Mouse (Mus musculus) midbrain, embryonic 14.5 days (tissue): ENCODE results near the gene 2310003L06Rik. TPM values are rescaled to one million over a fixed set of nuclear protein-coding genes. Genes with fewer than 3 reads are reported as not detected.

Source experiments
- ATAC-seq: fragments of 200-750 bp; cut with Nextera tagmentation; 2 replicates; pipeline ENCODE4 v1.8.0; 2017; ENCODE audit warnings: moderate number of reproducible peaks, moderate library complexity; ENCODE audit not compliant: low FRiP score, low TSS enrichment
- DNase-seq: peaks from one replicate; pipeline ENCODE4 v3.0.0-alpha.2; 2015
- H3K27ac ChIP-seq: fragments of 300-500 bp; sonication (generic); replicated peaks from 2 replicates; pipeline ENCODE4 v1.5.1; 2014; ENCODE audit warnings: mild to moderate bottlenecking, low read depth, low read length, moderate library complexity
- H3K27me3 ChIP-seq: fragments of 300-500 bp; sonication (generic); 2 replicates; pipeline ENCODE4 v1.6.1; 2014; ENCODE audit warnings: low read length, control low read depth, mixed read lengths; ENCODE audit not compliant: control insufficient read depth, insufficient read depth
- H3K36me3 ChIP-seq: fragments of 300-500 bp; sonication (generic); 2 replicates; pipeline ENCODE4 v1.6.1; 2014; ENCODE audit warnings: low read length, control low read depth; ENCODE audit not compliant: control insufficient read depth, insufficient read depth
- H3K4me1 ChIP-seq: fragments of 300-500 bp; sonication (generic); 2 replicates; pipeline ENCODE4 v1.6.1; 2014; ENCODE audit warnings: mild to moderate bottlenecking, antibody characterized with exemption, low read length, control low read depth; ENCODE audit not compliant: control insufficient read depth, insufficient read depth
- H3K4me2 ChIP-seq: fragments of 300-500 bp; sonication (generic); 2 replicates; pipeline ENCODE4 v1.6.1; 2014; ENCODE audit warnings: mild to moderate bottlenecking, low read length, moderate library complexity
- H3K4me3 ChIP-seq: fragments of 300-500 bp; sonication (generic); replicated peaks from 2 replicates; pipeline ENCODE4 v1.5.1; 2014; ENCODE audit warnings: low read depth, low read length
- H3K9ac ChIP-seq: fragments of 300-500 bp; sonication (generic); replicated peaks from 2 replicates; pipeline ENCODE4 v1.6.1; 2014; ENCODE audit warnings: mild to moderate bottlenecking, low read length, moderate library complexity
- H3K9me3 ChIP-seq: fragments of 300-500 bp; sonication (generic); 2 replicates; pipeline ENCODE4 v1.6.1; 2016; ENCODE audit warnings: low read length, control low read depth, mixed read lengths; ENCODE audit not compliant: control insufficient read depth
- WGBS: fragments of 180-500 bp; shearing (Covaris S2); extraction: QIAGEN DNeasy Blood & Tissue Kit; methylation state at CpG from one replicate; pipeline ENCODE4 v1.1.7; 2014; 5-methylcytosine and 5-hydroxymethylcytosine counted together
- polyA plus RNA-seq: library from polyadenylated mRNA; unstranded; fragments of >200 nt; fragmentation: Nextera tagmentation; extraction: Ambion mirVana; gene quantifications from 2 replicates; pipeline ENCODE4 v1.2.1, GENCODE M21; 2014

The 2310003L06Rik gene
- not detected in 2 replicates for polyA plus RNA-seq

DNA sequence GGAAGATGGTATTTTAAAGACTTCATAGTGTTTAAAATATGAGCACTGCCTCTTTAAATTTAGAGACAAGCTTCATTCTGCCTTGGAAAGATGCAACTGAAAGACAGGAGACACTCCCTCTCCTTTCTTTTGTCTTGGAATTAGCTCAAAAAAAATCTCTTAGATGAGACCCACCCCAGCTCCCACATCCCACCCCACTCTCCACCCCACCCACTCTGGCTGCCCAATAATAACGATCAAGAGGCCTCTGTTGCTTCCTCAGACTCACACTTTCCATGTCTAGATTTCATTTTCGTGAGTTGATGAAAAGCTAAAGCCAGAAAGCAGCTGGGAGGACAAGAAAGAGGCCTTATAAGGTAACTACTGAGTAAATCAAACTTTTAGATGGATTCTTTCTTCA is at the start of gene 2310003L06Rik, which contains the start of gene Gm28434:
Gene 2310003L06Rik (plus strand): TSS at position 259 of the 400 bp plus-strand sequence.
Gene Gm28434 (plus strand): TSS at position 317 of the 400 bp plus-strand sequence.
- WGBS: 47% methylated on average over 2 of the region's 2 CpGs
- Histone ChIP-seq H3K9me3 (0 out of 2 replicates have a peak, but pooled peaks cover 2% of the 10 kb centered on the region), H3K27ac (no peak within 1 kb of the TSS), H3K27me3 (no peaks in the 10 kb centered on the region), H3K4me3 (no peak within 1 kb of the TSS), H3K9ac (no peak within 1 kb of the TSS), H3K36me3 (no peaks in the 10 kb centered on the region), H3K4me2 (no peak within 1 kb of the TSS), H3K4me1 (no peaks in the 10 kb centered on the region)
- no peak for ATAC-seq
- DNase-seq: no peak

- Histone ChIP-seq H3K27me3 (no peaks in the 10 kb centered on the region), H3K27ac (no peak within 1 kb of the TSS), H3K4me1 (no peaks in the 10 kb centered on the region), H3K36me3 (no peaks in the 10 kb centered on the region), H3K4me3 (no peak within 1 kb of the TSS), H3K4me2 (no peak within 1 kb of the TSS), H3K9ac (no peak within 1 kb of the TSS), H3K9me3 (no peaks in the 10 kb centered on the region)
- 28% methylated on average over 5 of the region's 5 CpGs for WGBS
- DNase-seq (no peak), ATAC-seq (0 out of 2 replicates have a peak, but pooled peaks have one; percentile 6)
Observed at GRCm38 (mm10) chr5:87925372-87925771, 43.9 kb upstream of the 2310003L06Rik start, which contains the start of gene Csn3. Gene Csn3 (plus strand): TSS chr5:87925579.

GRCm38 (mm10) chr5:87931603-87932002 is 37.7 kb upstream of the 2310003L06Rik start:
- H3K36me3 ChIP-seq: no peaks in the 10 kb centered on the region
- H3K9ac ChIP-seq: no peak overlapping the region
- no peak for DNase-seq
- no peak overlapping the region for H3K27ac ChIP-seq
- no peak overlapping the region for H3K4me3 ChIP-seq
- H3K4me2 ChIP-seq: no peak overlapping the region
- 55% methylated on average over 1 of the region's 1 CpGs for WGBS
- no peaks in the 10 kb centered on the region for H3K9me3 ChIP-seq
- H3K27me3 ChIP-seq: no peaks in the 10 kb centered on the region
- no peaks in the 10 kb centered on the region for H3K4me1 ChIP-seq
- ATAC-seq: no peak

GRCm38 (mm10) chr5:87940752-87941151 is 28.5 kb upstream of the 2310003L06Rik start:
- peak; percentile 62 for DNase-seq
- Histone ChIP-seq H3K27ac (no peak overlapping the region), H3K36me3 (no peaks in the 10 kb centered on the region), H3K4me2 (no peak overlapping the region), H3K27me3 (no peaks in the 10 kb centered on the region), H3K9me3 (no peaks in the 10 kb centered on the region), H3K4me1 (no peaks in the 10 kb centered on the region), H3K4me3 (no peak overlapping the region), H3K9ac (no peak overlapping the region)
- ATAC-seq: no peak
- WGBS: 46% methylated on average over 3 of the region's 3 CpGs

GRCm38 (mm10) chr5:87942515-87942914 is 26.7 kb upstream of the 2310003L06Rik start:
- Histone ChIP-seq H3K9me3 (no peaks in the 10 kb centered on the region), H3K27me3 (no peaks in the 10 kb centered on the region), H3K36me3 (no peaks in the 10 kb centered on the region), H3K27ac (no peak overlapping the region), H3K9ac (no peak overlapping the region), H3K4me1 (no peaks in the 10 kb centered on the region), H3K4me2 (no peak overlapping the region), H3K4me3 (no peak overlapping the region)
- no peak for ATAC-seq
- DNase-seq: no peak

- Histone ChIP-seq H3K36me3 (no peaks in the 10 kb centered on the region), H3K9me3 (no peaks in the 10 kb centered on the region), H3K9ac (no peak overlapping the region), H3K27me3 (no peaks in the 10 kb centered on the region), H3K27ac (no peak overlapping the region), H3K4me2 (no peak overlapping the region), H3K4me3 (no peak overlapping the region), H3K4me1 (no peaks in the 10 kb centered on the region)
- ATAC-seq (no peak), DNase-seq (no peak)
Observed at GRCm38 (mm10) chr5:87951836-87952235, 17.4 kb upstream of the 2310003L06Rik start.

DNA sequence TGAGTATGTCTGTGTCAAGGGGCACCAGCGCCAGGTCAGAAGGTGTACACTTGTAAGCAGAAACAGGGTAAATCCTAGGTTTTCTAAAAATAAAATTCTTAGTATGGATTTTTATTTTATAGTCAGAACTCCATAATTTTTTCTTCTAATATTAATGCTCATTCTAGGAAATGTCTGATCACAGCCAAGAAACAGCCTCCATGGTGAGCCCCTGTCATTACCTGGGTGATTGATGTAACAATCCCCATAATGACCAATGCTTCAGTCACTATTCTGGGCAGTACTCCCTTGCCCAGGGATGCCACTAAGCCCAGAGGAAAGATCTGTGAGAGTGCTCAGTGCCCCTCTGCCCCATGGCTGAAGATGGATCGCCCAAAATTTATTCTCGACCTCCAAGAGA is 9.9 kb downstream of the 2310003L06Rik start, which contains the start of gene Cabs1:
Gene Cabs1 (plus strand): TSS at position 301 of the 400 bp plus-strand sequence.
- 89% methylated on average over 3 of the region's 3 CpGs for whole genome bisulfite sequencing
- no peaks in the 10 kb centered on the region for H3K27me3 ChIP-seq
- no peak within 1 kb of the TSS for H3K4me2 ChIP-seq
- no peak for ATAC-seq
- H3K4me3 ChIP-seq: no peak within 1 kb of the TSS
- H3K9ac ChIP-seq: no peak within 1 kb of the TSS
- DNase-seq: no peak
- no peaks in the 10 kb centered on the region for H3K36me3 ChIP-seq
- H3K4me1 ChIP-seq: no peaks in the 10 kb centered on the region
- no peaks in the 10 kb centered on the region for H3K9me3 ChIP-seq
- no peak within 1 kb of the TSS for H3K27ac ChIP-seq

GRCm38 (mm10) chr5:87982468-87983214 is 13.4 kb downstream of the 2310003L06Rik start:
- ATAC-seq (peak; percentile 51), DNase-seq (no peak)
- Histone ChIP-seq H3K27me3 (no peaks in the 10 kb centered on the region), H3K27ac (no peak overlapping the region), H3K4me2 (no peak overlapping the region), H3K9ac (no peak overlapping the region), H3K4me3 (no peak overlapping the region), H3K4me1 (no peaks in the 10 kb centered on the region), H3K9me3 (no peaks in the 10 kb centered on the region), H3K36me3 (no peaks in the 10 kb centered on the region)
- WGBS: 66% methylated on average over 3 of the region's 3 CpGs

- H3K27me3 ChIP-seq: no peaks in the 10 kb centered on the region
- no peak within 1 kb of the TSS for H3K4me3 ChIP-seq
- ATAC-seq (no peak), DNase-seq (no peak)
- H3K36me3 ChIP-seq: no peaks in the 10 kb centered on the region
- no peaks in the 10 kb centered on the region for H3K4me1 ChIP-seq
- H3K9me3 ChIP-seq: no peaks in the 10 kb centered on the region
- H3K27ac ChIP-seq: no peak within 1 kb of the TSS
- WGBS: 90% methylated on average over 3 of the region's 3 CpGs
- H3K9ac ChIP-seq: no peak within 1 kb of the TSS
- H3K4me2 ChIP-seq: no peak within 1 kb of the TSS
Observed at GRCm38 (mm10) chr5:88002249-88002648, 33.0 kb downstream of the 2310003L06Rik start, which contains the start of gene Smr3a. Gene Smr3a (plus strand): TSS chr5:88002549.
